Mouse (Mus musculus) kidney, postnatal 4 days (tissue): ENCODE data around the gene Olfr729.

Experiments
- DNase-seq, 2 experiments: peaks; one replicate each; pipeline ENCODE4 v3.0.0; 2021; ENCODE audit warnings: mixed read lengths in 2 of 2

The Olfr729 gene

GRCm38 (mm10) chr14:50152810-50153209 is at the start of gene Olfr729:
Olfr729 (minus strand) TSS chr14:50152910.
- no peak for DNase-seq

GRCm38 (mm10) chr14:50188098-50188497 is 35.4 kb upstream of the Olfr729 start, which contains the start of gene Olfr730:
Olfr730 (minus strand) TSS chr14:50188198.
- no peak for DNase-seq

- no peak for DNase-seq
Observed at GRCm38 (mm10) chr14:50142580-50142979, 10.1 kb downstream of the Olfr729 start, which contains the start of gene Olfr728. Olfr728 (minus strand) TSS chr14:50142680.

- DNase-seq, result no peak
Observed at GRCm38 (mm10) chr14:50122886-50123285, 29.8 kb downstream of the Olfr729 start, which contains the start of gene Olfr727. Olfr727 (plus strand) TSS chr14:50123186.
